Mouse (Mus musculus) layer of hippocampus, adult 9-11 months (tissue): ENCODE data around the gene Kif13a.
A peak's percentile ranks its signal among the peaks of the same experiment; 100 is the strongest.

Experiments used
- DNase-seq: peaks from one replicate; pipeline ENCODE4 v3.0.0; 2022

The Kif13a gene

DNA sequence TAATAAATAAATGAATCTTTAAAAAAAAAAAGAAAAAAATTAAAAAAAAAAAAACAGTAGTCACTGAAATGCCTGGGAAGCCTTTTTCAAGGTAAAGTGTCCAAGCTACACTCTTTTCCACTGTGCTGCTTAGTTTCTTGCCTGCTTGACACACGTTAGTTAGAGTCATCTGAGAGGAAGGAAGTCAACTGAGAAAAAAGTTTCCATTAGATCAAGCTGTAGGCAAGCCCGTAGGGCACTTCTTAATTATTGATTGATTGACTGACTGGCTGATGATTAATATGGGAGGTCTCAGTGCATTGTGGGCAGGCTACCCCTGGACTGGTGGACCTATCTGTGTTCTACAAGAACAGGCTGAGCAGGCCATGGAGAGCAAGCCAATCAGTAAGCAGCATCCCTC is 9.9 kb downstream of the Kif13a start:
- no peak for DNase-seq

GRCm38 (mm10) chr13:46918509-46918908 is 11.2 kb downstream of the Kif13a start:
- no peak for DNase-seq

GRCm38 (mm10) chr13:46911960-46912359 is 17.7 kb downstream of the Kif13a start:
- no peak for DNase-seq

DNA sequence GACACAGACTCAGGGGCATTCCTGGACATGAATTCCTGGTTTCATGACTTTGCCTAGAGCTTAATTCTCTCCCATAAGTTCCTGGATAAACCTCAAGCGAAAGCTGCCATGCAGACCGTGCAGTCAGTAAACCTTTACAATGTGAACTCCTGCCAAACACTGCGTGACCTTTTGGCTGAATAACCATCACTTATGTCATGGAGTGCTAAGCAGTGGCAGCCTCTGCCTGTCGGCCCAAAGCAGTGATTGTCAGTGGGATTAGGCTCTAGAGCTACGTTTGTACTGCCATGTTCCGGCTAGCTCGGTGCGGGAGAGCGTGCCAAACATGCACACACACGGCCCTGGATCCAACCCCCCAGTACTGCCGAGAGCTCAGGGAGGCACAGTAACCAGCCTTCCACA is 18.6 kb downstream of the Kif13a start:
- peak; percentile 75 for DNase-seq

DNA sequence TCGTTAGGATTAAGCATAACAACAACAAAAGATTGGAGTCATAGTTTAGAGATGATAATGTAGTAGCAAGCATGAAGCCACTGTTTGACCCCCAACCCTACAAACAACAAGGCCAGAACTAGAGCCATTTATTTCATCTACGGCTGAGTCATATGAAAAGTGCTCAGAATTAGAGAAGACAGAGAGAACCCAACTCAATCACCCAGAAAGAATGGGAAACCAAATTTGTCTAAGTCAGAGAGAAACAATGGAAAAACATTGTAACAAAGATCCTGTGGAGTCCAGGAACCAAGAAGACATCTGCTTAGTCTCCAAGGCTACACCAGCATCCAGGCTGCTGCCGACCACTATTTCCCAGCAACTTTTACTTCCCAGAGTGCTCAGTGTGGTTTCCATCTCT is 19.7 kb downstream of the Kif13a start:
- DNase-seq: no peak

DNA sequence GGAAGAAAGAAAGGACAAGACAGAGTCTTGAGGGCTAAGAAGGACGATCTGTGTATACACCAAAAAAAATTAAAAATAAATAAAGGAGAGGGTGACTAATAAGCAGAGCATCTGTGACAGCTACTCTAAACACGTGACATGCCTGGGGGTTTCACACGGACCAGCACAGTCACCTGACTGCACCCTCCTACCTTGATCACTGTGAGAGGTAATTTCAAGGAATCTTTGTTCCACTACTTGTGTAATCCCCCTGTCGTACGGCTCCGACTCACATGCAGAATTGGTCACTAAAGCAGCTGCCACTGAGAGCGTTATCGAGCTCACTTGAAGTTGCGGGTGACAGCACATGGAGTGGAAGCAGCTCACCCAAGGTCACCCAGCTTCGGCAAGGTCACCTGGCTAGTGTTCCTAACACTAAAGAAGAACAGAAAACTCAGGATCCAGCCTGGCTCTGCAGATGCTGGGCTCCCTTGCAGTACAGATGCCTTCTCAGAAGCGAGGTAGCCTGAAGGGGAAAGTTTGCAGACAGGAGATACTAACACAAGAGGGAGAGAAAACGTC is 20.6 kb downstream of the Kif13a start:
- no peak for DNase-seq

DNA sequence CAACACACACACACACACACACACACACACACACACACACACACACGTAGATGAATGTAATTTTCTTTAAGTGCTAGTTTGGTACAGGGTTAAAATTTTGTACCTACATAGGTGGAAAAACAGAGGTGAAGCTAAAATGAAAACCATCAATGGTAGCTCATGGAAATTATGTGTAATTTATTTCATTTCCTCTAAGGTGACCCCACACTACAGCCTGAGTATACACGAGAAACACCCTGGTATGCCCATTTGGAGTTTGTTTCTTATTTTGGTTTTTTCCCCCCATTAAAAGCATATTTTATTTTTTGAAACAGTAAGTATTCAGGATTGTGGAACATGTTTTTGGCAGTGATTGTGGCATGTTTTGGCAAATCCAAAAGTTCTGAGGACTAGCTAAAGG is 21.3 kb downstream of the Kif13a start:
- DNase-seq: no peak

- DNase-seq: no peak
Measured at GRCm38 (mm10) chr13:46907861-46908260, 21.8 kb downstream of the Kif13a start.

GRCm38 (mm10) chr13:46907115-46907514 is 22.6 kb downstream of the Kif13a start:
- no peak for DNase-seq

DNA sequence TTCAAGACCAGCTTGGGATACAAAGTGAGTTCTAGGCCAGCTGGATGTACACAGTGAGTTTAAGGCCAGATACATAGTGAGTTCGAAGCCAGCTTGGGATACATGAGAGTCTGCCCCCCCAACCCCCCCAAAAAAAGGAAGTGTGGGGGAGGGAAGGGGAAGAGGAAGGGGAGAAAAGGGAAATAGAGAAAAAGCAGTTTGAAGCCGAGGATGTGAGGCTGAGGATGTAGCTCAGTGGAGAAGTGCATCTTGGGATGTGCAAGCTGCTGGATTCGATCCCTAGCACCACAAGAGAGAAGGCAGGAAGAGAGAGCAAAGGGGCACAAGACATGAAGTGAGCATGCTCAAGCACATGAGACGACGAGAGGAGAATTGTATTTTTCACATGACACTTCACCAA is 23.7 kb downstream of the Kif13a start:
- DNase-seq: no peak

DNA sequence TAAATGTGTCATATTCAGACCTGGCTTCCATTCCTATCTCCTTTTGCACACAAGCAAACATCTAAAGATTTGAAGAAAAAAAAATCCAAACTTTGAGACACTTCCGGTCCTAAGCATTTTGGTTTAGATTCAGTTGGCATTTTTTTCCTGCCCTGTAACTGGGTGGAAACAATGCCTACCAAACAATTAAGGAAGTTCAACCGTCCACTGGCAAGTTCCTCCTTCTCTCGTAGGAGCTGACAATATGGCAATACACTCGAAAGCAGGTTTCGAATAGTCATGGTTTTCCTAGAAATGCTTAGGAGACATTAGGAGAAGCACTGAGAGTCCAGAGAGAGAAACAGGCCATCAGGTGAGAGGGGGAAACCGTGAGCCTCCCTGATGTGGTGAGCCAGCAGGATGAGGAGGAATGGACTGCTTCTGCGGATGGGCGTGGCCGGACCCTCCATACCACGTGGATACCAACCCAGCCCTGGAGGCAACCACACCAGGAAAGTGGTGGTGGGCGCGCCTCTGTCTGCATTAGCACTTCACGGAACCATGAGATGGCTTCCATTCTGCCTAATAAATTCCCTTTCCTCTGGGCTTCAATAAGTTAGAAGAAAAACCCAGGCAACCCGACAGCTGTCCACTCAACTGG is 24.6 kb downstream of the Kif13a start:
- DNase-seq: no peak

DNA sequence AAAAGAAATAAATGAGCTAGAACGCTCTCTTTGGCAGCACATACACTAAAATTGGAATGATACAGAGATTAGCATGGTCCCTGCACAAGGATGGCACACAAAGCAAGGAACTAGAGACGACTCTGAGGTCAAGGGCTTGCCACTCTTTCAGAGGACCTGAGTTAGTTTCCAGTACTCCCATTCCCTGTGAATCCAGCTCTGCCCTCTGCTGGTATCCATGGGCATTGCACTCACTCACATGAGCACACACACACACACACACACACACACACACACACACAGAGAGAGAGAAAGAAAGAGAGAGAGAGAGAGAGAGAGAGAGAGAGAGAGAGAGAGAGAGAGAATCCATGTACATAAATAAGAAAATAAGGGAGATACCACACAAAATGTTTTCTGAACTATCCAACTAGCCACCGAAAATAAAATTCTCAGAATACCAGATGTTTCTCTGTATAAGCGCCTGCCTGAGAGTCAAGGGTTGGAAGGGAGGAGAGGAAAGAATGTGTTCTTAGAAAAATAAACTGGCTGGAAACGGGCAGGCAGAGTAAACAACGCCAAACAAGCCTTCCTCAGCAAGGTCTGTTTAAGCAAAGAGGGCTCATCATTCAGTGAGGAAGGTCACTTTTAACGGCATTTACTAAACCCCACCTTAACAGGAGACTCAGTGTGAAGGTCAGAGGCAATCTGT is 27.0 kb downstream of the Kif13a start:
- no peak for DNase-seq

DNA sequence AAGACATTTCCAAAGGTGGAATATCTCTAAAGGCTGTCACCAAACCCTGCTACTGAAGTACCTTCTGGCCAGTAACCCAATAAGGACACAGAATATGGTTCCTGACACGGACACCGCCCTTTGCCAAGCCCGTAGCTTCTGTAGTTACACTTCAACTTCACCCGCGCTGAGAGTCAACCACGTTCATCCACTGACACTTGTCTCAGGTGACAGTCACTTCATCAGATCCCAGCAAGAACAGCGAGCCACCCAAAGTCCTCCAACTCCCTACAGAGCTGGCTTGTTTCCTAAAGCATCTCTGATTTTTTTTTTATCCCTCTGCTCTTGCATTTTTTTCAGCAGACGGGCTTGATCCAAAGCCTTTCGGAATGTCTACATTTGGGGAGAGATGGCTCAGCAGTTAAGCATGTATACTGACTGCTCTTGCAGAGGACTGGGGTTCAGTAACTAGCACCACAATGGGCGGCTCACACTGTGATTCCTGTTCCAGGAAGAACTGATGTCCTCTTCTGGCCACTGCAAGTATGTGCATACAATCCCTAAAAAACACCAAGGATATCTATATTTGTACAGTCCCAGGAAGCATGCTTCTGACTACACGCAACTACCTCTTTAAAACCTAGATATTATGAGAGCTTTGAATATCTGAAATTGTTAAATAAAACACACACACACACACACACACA is 28.7 kb downstream of the Kif13a start:
- DNase-seq: no peak

- no peak for DNase-seq
Measured at GRCm38 (mm10) chr13:46898837-46899236, 30.8 kb downstream of the Kif13a start.

DNA sequence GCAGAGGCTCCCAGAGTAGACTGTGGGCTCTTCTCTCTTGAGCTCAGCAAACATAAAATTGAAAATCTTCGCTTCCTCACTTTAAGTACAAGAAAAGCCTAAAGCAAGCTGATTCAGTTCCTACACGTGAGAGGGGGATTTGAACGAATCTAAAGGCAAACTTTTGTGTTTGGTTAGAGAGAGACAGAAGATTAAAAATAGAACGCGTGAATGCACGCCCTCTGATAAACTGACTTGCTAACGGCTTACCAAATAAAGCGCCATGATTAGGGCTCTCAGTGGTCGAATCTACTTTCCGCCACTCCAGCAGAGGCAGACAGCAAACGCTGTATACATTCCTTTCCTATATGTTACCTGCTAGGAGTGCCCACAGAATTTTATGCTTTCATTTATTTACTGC is 31.3 kb downstream of the Kif13a start:
- no peak for DNase-seq

DNA sequence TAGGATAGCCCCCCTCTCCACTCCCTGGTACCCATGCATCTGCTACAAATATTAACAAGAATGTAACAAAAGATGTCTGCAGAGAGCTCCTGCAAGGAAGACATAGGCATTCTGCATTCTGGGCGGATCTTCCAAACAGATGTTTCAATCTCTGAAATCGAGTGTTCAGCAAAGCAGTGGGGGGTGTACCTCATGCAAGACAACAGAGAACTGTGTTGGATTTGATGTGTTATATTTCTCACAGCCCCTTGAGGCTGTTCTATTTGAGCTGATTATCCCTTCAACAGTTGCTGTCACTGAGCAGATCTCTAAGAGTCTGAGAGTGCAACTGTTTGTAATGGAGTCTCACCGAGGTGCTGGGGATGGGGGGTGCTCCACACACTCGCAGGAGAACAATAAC is 37.3 kb downstream of the Kif13a start:
- no peak for DNase-seq

GRCm38 (mm10) chr13:46888150-46888683 is 41.5 kb downstream of the Kif13a start:
- DNase-seq: no peak

- no peak for DNase-seq
Measured at GRCm38 (mm10) chr13:46886497-46887261, 43.0 kb downstream of the Kif13a start.

- DNase-seq: no peak
Measured at GRCm38 (mm10) chr13:46885759-46886060, 44.0 kb downstream of the Kif13a start.

DNA sequence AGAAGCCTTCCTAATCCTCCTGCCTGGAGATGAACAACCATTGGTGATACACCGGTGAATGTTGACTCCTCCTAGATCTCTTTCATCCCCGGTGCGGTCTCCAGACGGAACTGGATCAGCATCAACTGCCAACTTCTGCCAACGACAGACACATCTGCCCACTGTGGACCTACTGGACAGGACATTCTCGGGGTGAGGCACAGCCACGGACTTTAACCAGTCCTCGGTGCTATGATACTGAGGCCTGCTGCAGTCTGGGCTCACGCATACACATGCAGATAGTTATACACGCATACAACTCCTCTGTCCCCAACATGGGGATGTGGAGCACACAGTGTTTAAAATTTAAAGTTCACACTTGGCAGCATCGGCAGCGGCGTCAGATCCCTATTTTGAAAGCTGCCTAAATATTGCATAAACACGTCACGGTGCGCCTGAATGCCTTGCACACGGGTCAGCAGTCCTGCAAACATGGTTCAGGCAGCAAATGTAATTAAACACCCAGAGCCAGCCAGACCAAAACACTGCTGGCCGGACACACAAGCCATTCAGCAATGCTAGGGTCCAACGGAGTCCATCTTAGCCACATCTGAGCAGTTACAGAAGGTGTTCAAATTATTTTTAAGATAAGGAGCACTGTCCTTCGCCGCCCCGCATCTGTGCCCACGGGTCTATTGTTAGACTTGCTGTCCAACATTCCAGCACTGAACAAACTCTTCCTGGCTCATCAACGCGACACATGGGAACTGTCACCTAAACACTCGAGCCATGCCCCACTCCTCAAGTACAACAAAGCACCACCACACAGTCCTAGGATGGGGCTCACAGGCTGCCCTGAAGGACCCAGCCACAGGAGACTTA is 44.5 kb downstream of the Kif13a start:
- no peak for DNase-seq

DNA sequence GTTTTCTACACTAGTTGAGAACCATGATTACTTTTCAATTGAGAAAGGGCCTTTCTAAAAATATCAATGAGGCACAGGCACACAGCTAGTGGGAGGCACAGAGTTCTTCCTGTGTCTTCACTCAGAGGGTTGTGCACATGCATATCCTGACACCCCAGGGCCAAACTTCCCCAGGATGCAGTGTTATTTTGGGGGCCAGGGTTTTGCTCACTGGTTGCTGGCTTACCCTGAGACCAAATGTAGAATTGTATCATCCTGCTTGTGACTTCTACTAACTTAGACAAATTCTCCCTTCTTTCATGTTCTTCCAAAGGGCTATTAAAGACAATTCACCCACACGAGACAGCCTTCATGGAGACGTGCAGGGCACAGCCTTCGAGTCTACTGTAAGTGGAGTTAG is 45.7 kb downstream of the Kif13a start:
- DNase-seq: no peak

GRCm38 (mm10) chr13:46883381-46883780 is 46.3 kb downstream of the Kif13a start:
- DNase-seq: no peak
